Mouse (Mus musculus) heart, embryonic 14.5 days (tissue): ENCODE measurements around the gene Fas. TPM values are rescaled to one million over a fixed set of nuclear protein-coding genes. Genes with fewer than 3 reads are reported as not detected.

ENCODE experiments used
- ATAC-seq: fragments of 200-750 bp; cut with Nextera tagmentation; 2 replicates; pipeline ENCODE4 v1.8.0; 2017; ENCODE audit warnings: low read depth, moderate TSS enrichment; ENCODE audit not compliant: insufficient number of reproducible peaks, insufficient read depth, low FRiP score
- H3K27ac ChIP-seq, 2 experiments: fragments of 200-500 bp in 1 of 2; fragments of 300-500 bp in 1 of 2; sonication (generic) in 1 of 2; replicated peaks in 1 of 2; 2 replicates each; pipeline ENCODE4 v1.5.1; 2012 to 2014; ENCODE audit warnings: low read depth in 2 of 2, low read length in 2 of 2, control low read depth in 1 of 2, mild to moderate bottlenecking in 1 of 2, mixed read lengths in 1 of 2; ENCODE audit not compliant: control insufficient read depth in 1 of 2, insufficient read depth in 1 of 2
- H3K27me3 ChIP-seq: fragments of 300-500 bp; sonication (generic); 2 replicates; pipeline ENCODE4 v1.6.1; 2014; ENCODE audit warnings: mild to moderate bottlenecking, low read length, control low read depth; ENCODE audit not compliant: control insufficient read depth, insufficient read depth
- H3K36me3 ChIP-seq: fragments of 300-500 bp; sonication (generic); 2 replicates; pipeline ENCODE4 v1.6.1; 2014; ENCODE audit warnings: mild to moderate bottlenecking, control low read depth, low read length, mixed read lengths; ENCODE audit not compliant: control insufficient read depth, insufficient read depth
- H3K4me1 ChIP-seq, 2 experiments: fragments of 200-500 bp in 1 of 2; fragments of 300-500 bp in 1 of 2; sonication (generic) in 1 of 2; 2 replicates each; pipeline ENCODE4 v1.6.1; 2012 to 2014; ENCODE audit warnings: low read length in 2 of 2, control low read depth in 1 of 2, mixed read lengths in 1 of 2; ENCODE audit not compliant: control insufficient read depth in 2 of 2, insufficient read depth in 2 of 2
- H3K4me2 ChIP-seq: fragments of 300-500 bp; sonication (generic); 2 replicates; pipeline ENCODE4 v1.6.1; 2014; ENCODE audit warnings: mild to moderate bottlenecking, low read length
- H3K4me3 ChIP-seq, 2 experiments: fragments of 200-500 bp in 1 of 2; fragments of 300-500 bp in 1 of 2; sonication (generic) in 1 of 2; 2 replicates each; pipeline ENCODE4 v1.5.1; 2012 to 2014; ENCODE audit warnings: low read length in 2 of 2, mild to moderate bottlenecking in 2 of 2, control low read depth in 1 of 2, low read depth in 1 of 2, moderate library complexity in 1 of 2; ENCODE audit not compliant: control insufficient read depth in 1 of 2, insufficient read depth in 1 of 2
- H3K9ac ChIP-seq: fragments of 300-500 bp; sonication (generic); 2 replicates; pipeline ENCODE4 v1.6.1; 2014; ENCODE audit warnings: mild to moderate bottlenecking, low read length
- H3K9me3 ChIP-seq: fragments of 300-500 bp; sonication (generic); 2 replicates; pipeline ENCODE4 v1.6.1; 2016; ENCODE audit warnings: low read length, control low read depth; ENCODE audit not compliant: control insufficient read depth
- WGBS: fragments of 180-500 bp; shearing (Covaris S2); extraction: QIAGEN DNeasy Blood & Tissue Kit; methylation state at CpG from one replicate; pipeline ENCODE4 v1.1.7; 2014; 5-methylcytosine and 5-hydroxymethylcytosine counted together
- polyA plus RNA-seq: library from polyadenylated mRNA; unstranded; fragments of >200 nt; fragmentation: Nextera tagmentation; extraction: Ambion mirVana; gene quantifications from 2 replicates; pipeline ENCODE4 v1.2.1, GENCODE M21; 2014

The Fas gene
- polyA plus RNA-seq, 1 experiment from 2014 or later: 4.4 TPM

DNA sequence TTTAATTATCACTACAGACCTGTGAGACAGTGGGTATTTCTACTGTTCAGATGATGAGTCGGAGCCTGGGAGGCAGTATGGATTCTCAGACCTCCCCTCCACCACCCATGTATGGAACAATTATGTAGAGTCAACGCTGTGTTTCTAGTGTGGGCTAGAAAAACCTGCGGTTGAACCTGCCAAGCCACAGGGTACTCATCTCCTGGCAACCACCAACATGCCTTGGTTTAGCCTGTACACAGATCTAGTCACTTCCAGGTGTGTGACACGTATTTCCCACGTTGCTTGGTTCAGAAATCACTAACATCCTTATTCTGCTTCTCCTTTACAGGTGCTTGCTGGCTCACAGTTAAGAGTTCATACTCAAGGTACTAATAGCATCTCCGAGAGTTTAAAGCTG lies 16.3 kb downstream of the Fas start:
- ATAC-seq: no peak
- H3K27me3 ChIP-seq: no peaks in the 10 kb centered on the region
- H3K4me3 ChIP-seq: no peak overlapping the region
- H3K9me3 ChIP-seq: no peaks in the 10 kb centered on the region
- no peak overlapping the region for H3K9ac ChIP-seq
- 82% methylated on average over 6 of the region's 6 CpGs for WGBS
- H3K4me1 ChIP-seq: no peaks in the 10 kb centered on the region
- no peaks in the 10 kb centered on the region for H3K36me3 ChIP-seq
- no peak overlapping the region for H3K4me2 ChIP-seq
- H3K27ac ChIP-seq: no peak overlapping the region

- no peak overlapping the region for H3K27ac ChIP-seq
Measured at GRCm38 (mm10) chr19:34312151-34312728, 21.8 kb downstream of the Fas start.

GRCm38 (mm10) chr19:34328051-34328450 lies 37.6 kb downstream of the Fas start:
- Histone ChIP-seq H3K36me3 (no peaks in the 10 kb centered on the region), H3K4me2 (no peak overlapping the region), H3K9ac (no peak overlapping the region), H3K27me3 (no peaks in the 10 kb centered on the region), H3K4me1 (no peaks in the 10 kb centered on the region), H3K9me3 (no peaks in the 10 kb centered on the region), H3K27ac (no peak overlapping the region), H3K4me3 (no peak overlapping the region)
- WGBS: 64% methylated on average over 3 of the region's 3 CpGs
- ATAC-seq: no peak

More at GRCm38 (mm10) chr19:34312151-34312728, 21.8 kb downstream of the Fas start:
- no peak overlapping the region for H3K4me2 ChIP-seq
- no peaks in the 10 kb centered on the region for H3K27me3 ChIP-seq
- no peaks in the 10 kb centered on the region for H3K9me3 ChIP-seq
- no peak overlapping the region for H3K9ac ChIP-seq
- H3K36me3 ChIP-seq: no peaks in the 10 kb centered on the region
- H3K4me3 ChIP-seq: no peak overlapping the region
- ATAC-seq: no peak
- H3K4me1 ChIP-seq: no peaks in the 10 kb centered on the region
- WGBS: 69% methylated on average over 5 of the region's 5 CpGs

- H3K4me1 ChIP-seq: no peaks in the 10 kb centered on the region
- H3K36me3 ChIP-seq: no peaks in the 10 kb centered on the region
- WGBS: 0% methylated on average over 2 of the region's 2 CpGs
- no peaks in the 10 kb centered on the region for H3K27me3 ChIP-seq
- no peak for ATAC-seq
- no peak overlapping the region for H3K27ac ChIP-seq
- H3K9me3 ChIP-seq: no peaks in the 10 kb centered on the region
- H3K4me2 ChIP-seq: no peak overlapping the region
- no peak overlapping the region for H3K9ac ChIP-seq
- H3K4me3 ChIP-seq: no peak overlapping the region
Measured at GRCm38 (mm10) chr19:34334300-34334699, 43.8 kb downstream of the Fas start.

GRCm38 (mm10) chr19:34344702-34345101 lies 54.2 kb downstream of the Fas start:
- Histone ChIP-seq H3K27ac (no peak overlapping the region), H3K36me3 (no peaks in the 10 kb centered on the region), H3K9ac (no peak overlapping the region), H3K27me3 (no peaks in the 10 kb centered on the region), H3K4me2 (no peak overlapping the region), H3K4me3 (no peak overlapping the region), H3K9me3 (no peaks in the 10 kb centered on the region), H3K4me1 (peaks cover 0 to 15% of the 10 kb centered on the region in 2 experiments; a peak in 3 of 4 replicates)
- no peak for ATAC-seq
- 79% methylated on average over 2 of the region's 2 CpGs for WGBS

DNA sequence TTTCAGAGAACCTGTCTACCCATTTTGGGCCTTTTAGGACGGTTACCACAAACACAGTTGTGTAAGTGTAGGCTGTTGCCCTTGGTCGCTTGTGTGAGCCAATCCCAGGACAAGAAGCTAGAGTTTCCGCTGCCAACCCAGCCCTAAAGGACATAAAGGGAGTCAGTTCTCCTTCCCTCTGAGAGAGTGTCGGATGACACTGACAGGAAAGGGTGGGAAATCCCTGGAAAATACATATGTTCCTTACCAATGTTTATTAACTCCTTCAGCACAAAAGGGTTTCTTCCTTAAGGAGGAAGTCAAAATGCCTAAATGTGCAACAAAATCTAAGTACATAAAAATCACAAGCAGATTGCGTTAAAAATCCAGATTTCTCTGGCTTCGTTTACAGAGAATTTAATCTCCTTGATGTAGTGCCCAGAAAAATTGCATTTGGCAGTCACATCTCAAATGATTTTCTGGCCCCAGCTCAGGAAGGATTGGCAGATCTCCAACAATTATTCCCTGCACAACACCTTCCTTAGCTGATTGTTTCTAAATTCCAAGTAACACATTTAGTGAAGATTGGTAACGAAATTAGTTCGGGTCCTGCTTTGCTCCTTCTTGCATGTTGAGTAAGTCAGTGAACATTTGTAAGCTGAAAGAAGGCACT lies 55.3 kb downstream of the Fas start:
- H3K36me3 ChIP-seq: no peaks in the 10 kb centered on the region
- H3K27me3 ChIP-seq: no peaks in the 10 kb centered on the region
- peak overlapping the region in 1 of 2 experiments; percentile 45; a peak in 2 of 4 replicates for H3K27ac ChIP-seq
- no peak overlapping the region for H3K9ac ChIP-seq
- ATAC-seq: no peak
- WGBS: 41% methylated on average over 8 of the region's 8 CpGs
- no peak overlapping the region for H3K4me2 ChIP-seq
- peaks cover 0 to 15% of the 10 kb centered on the region in 2 experiments; a peak in 3 of 4 replicates for H3K4me1 ChIP-seq
- H3K4me3 ChIP-seq: no peak overlapping the region
- H3K9me3 ChIP-seq: no peaks in the 10 kb centered on the region

- Histone ChIP-seq H3K27me3 (no peaks in the 10 kb centered on the region), H3K4me1 (no peaks in the 10 kb centered on the region), H3K9me3 (no peaks in the 10 kb centered on the region), H3K4me2 (no peak overlapping the region), H3K9ac (no peak overlapping the region), H3K36me3 (no peaks in the 10 kb centered on the region), H3K27ac (no peak overlapping the region), H3K4me3 (no peak overlapping the region)
- ATAC-seq: no peak
- WGBS: 47% methylated on average over 3 of the region's 3 CpGs
Measured at GRCm38 (mm10) chr19:34353291-34353805, 62.9 kb downstream of the Fas start.
